Mouse (Mus musculus): Measurements from ENCODE around the gene Exo1. TPM values are rescaled to one million over a fixed set of nuclear protein-coding genes. Genes with fewer than 3 reads are reported as not detected.

Exo1 gene
- polyA plus RNA-seq, 1 experiment from 2014 or later = 17.1 TPM

DNA sequence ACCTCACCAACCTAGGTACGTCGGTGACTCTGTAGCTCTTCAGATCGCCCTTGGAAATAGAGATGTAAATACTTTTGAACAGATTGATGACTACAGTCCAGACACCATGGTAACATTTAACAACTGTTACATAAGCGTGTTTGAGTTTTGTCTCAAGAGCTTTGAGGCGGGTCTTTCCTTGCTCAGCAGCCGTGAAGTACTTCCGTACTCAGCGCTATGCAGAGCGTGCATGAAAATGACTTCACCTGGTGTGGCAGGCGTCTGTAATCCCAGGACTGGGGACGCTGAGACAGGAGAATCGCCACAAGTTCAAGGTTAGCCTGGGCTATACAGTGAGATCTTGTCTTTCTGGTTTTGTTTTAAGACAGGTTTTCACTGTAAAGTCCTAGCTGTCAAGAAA is 13.3 kb downstream of the Exo1 start:
- Histone ChIP-seq H3K9me3 (ENCODE audit: control insufficient read depth, low read length) (no peaks in the 10 kb centered on the region), H3K9ac (replicated peaks; ENCODE audit: low read length) (no peak overlapping the region), H3K27ac (replicated peaks; ENCODE audit: low read depth, low read length) (no peak overlapping the region), H3K4me2 (ENCODE audit: low read length) (no peak overlapping the region), H3K36me3 (ENCODE audit: control insufficient read depth, insufficient read depth, low read length) (0 out of 2 replicates have a peak, but pooled peaks cover 4% of the 10 kb centered on the region), H3K4me3 (replicated peaks; ENCODE audit: low read depth, low read length) (no peak overlapping the region), H3K4me1 (ENCODE audit: control insufficient read depth, insufficient read depth, low read length) (no peaks in the 10 kb centered on the region), H3K27me3 (ENCODE audit: control insufficient read depth, insufficient read depth, low read length) (no peaks in the 10 kb centered on the region)
- WGBS = 94% methylated on average over 12 of the region's 12 CpGs
- no peak for DNase-seq
- ATAC-seq (ENCODE audit: low FRiP score, low TSS enrichment) = no peak

DNA sequence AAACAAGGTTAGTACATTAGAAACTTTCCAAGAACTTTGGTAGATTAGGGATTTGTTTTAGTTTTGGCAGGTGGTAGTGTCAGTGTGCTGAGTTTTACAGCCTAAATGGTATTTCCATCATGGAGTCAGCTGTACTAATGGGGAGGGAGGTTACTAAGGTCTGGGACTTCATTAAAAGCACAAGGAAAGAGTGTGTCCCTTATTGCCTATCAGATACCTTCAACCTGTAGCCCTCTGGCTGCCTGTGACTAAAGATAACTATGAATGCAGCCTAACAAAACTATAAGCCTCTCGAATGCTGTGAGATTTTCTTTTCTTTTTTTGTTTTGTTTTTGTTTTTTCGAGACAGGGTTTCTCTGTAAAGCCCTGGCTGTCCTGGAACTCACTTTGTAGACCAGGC is 30.8 kb downstream of the Exo1 start:
- Histone ChIP-seq H3K9me3 (ENCODE audit: control insufficient read depth, low read length) (no peaks in the 10 kb centered on the region), H3K4me1 (ENCODE audit: control insufficient read depth, insufficient read depth, low read length) (no peaks in the 10 kb centered on the region), H3K27me3 (ENCODE audit: control insufficient read depth, insufficient read depth, low read length) (no peaks in the 10 kb centered on the region), H3K36me3 (ENCODE audit: control insufficient read depth, insufficient read depth, low read length) (no peaks in the 10 kb centered on the region), H3K4me3 (replicated peaks; ENCODE audit: low read depth, low read length) (no peak overlapping the region), H3K4me2 (ENCODE audit: low read length) (no peak overlapping the region), H3K9ac (replicated peaks; ENCODE audit: low read length) (no peak overlapping the region), H3K27ac (replicated peaks; ENCODE audit: low read depth, low read length) (no peak overlapping the region)
- ATAC-seq (ENCODE audit: low FRiP score, low TSS enrichment) = no peak
- 93% methylated on average over 2 of the region's 2 CpGs for WGBS
- DNase-seq = no peak

DNA sequence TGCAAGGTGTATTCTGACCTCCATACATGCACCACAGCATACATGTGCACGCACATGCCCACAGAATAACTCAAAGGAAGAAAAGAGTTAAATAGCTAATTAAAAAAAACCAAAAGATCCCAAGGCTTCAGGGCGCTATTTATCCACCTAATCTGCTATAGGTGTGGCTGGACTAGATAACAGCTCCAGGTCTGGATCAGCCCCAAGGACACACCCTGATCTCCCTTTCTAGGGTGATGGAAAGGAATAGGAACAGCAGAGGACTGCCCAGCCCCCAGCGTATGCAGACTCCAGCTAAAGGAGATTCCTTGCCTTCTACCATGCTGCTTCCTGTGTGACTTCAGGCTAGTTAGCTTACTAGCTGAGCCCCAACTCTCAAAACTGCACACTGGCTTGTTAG is 31.7 kb downstream of the Exo1 start:
- Histone ChIP-seq H3K27ac (replicated peaks; ENCODE audit: low read depth, low read length) (no peak overlapping the region), H3K27me3 (ENCODE audit: control insufficient read depth, insufficient read depth, low read length) (no peaks in the 10 kb centered on the region), H3K36me3 (ENCODE audit: control insufficient read depth, insufficient read depth, low read length) (no peaks in the 10 kb centered on the region), H3K4me1 (ENCODE audit: control insufficient read depth, insufficient read depth, low read length) (no peaks in the 10 kb centered on the region), H3K9me3 (ENCODE audit: control insufficient read depth, low read length) (no peaks in the 10 kb centered on the region), H3K9ac (replicated peaks; ENCODE audit: low read length) (no peak overlapping the region), H3K4me2 (ENCODE audit: low read length) (no peak overlapping the region), H3K4me3 (replicated peaks; ENCODE audit: low read depth, low read length) (no peak overlapping the region)
- ATAC-seq (ENCODE audit: low FRiP score, low TSS enrichment) (no peak), DNase-seq (no peak)
- WGBS = 90% methylated on average over 3 of the region's 3 CpGs

DNA sequence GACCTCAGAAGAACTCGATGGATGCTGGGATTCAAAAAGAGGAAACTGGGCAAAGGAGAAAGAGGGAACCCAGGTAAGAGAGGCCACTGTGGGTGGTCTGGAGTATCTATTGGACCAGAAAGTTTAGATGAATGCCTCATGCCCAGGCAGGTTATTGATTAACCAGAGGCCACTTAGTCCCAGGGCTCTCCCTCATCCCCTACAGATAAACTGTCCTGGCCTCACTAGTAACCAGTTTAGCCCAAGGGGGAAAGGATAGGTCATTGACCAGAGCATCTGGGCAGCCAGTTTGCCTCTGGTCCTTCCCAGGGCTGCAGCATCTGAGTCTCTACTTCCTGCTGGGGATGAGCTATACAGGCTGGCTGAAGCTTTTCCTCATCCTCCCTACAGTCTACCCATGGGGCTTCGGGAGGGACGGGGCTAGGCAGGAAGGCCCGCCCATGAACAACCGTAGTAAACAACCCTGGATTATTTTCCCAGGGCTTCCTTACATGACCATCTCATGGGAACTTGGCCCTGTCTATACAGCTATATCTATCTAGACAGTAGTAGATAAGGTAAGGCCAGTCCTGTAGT is 33.4 kb downstream of the Exo1 start:
- Histone ChIP-seq H3K36me3 (ENCODE audit: control insufficient read depth, insufficient read depth, low read length) (no peaks in the 10 kb centered on the region), H3K4me1 (ENCODE audit: control insufficient read depth, insufficient read depth, low read length) (no peaks in the 10 kb centered on the region), H3K9ac (replicated peaks; ENCODE audit: low read length) (no peak overlapping the region), H3K27ac (replicated peaks; ENCODE audit: low read depth, low read length) (no peak overlapping the region), H3K4me2 (ENCODE audit: low read length) (no peak overlapping the region), H3K4me3 (replicated peaks; ENCODE audit: low read depth, low read length) (no peak overlapping the region), H3K27me3 (ENCODE audit: control insufficient read depth, insufficient read depth, low read length) (no peaks in the 10 kb centered on the region), H3K9me3 (ENCODE audit: control insufficient read depth, low read length) (no peaks in the 10 kb centered on the region)
- WGBS = 88% methylated on average over 5 of the region's 5 CpGs
- ATAC-seq (ENCODE audit: low FRiP score, low TSS enrichment) (no peak), DNase-seq (no peak)

DNA sequence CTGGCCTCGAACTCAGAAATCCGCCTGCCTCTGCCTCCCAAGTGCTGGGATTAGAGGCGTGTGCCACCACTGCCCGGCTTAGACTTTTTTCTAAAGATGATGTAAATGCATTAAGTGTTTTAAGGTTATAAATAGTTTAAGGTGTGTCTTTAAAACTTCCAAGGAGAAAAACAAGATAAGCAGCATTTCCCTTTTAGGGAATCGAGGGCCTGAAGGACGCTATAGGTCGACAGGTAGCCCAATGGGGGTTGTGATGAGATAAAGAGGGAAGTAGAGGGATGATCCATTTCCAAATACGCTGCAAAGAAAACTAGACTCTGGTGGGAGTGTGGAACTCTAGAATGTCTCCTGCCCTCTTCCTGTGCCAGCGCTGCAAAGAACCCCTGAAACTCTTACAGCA is 39.6 kb downstream of the Exo1 start, which contains the start of gene Gm38100:
Gene Gm38100, plus strand, starts transcription at position 301 of the 400 bp plus-strand sequence.
- no peaks in the 10 kb centered on the region for H3K36me3 ChIP-seq (ENCODE audit: control insufficient read depth, insufficient read depth, low read length)
- DNase-seq (no peak), ATAC-seq (ENCODE audit: low FRiP score, low TSS enrichment) (no peak)
- no peaks in the 10 kb centered on the region for H3K27me3 ChIP-seq (ENCODE audit: control insufficient read depth, insufficient read depth, low read length)
- no peak within 1 kb of the TSS for H3K4me3 ChIP-seq (replicated peaks; ENCODE audit: low read depth, low read length)
- 93% methylated on average over 9 of the region's 9 CpGs for WGBS
- no peak within 1 kb of the TSS for H3K27ac ChIP-seq (replicated peaks; ENCODE audit: low read depth, low read length)
- H3K4me1 ChIP-seq (ENCODE audit: control insufficient read depth, insufficient read depth, low read length) = no peaks in the 10 kb centered on the region
- no peak within 1 kb of the TSS for H3K9ac ChIP-seq (replicated peaks; ENCODE audit: low read length)
- H3K9me3 ChIP-seq (ENCODE audit: control insufficient read depth, low read length) = no peaks in the 10 kb centered on the region
- H3K4me2 ChIP-seq (ENCODE audit: low read length) = no peak within 1 kb of the TSS

DNA sequence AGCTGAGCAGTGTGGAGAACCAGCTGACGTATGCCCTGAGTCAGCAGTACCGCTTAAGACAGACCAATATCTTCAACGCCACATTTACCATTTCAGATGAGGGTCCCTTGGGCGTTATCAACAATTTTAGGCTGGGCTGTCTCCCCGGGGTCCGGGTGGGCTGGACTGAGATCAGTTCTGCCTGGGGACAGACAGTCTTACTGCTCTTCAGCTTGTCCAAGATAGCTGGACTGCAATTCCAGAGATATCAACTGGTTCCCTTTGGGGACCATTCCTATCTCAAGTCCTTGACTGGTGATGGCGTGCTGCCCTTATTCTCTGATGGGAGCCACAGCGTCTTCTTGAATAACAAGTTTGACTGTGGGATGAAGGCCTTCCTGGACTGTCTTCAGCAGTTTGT is 40.7 kb downstream of the Exo1 start:
- no peaks in the 10 kb centered on the region for H3K27me3 ChIP-seq (ENCODE audit: control insufficient read depth, insufficient read depth, low read length)
- H3K27ac ChIP-seq (replicated peaks; ENCODE audit: low read depth, low read length) = no peak overlapping the region
- no peaks in the 10 kb centered on the region for H3K36me3 ChIP-seq (ENCODE audit: control insufficient read depth, insufficient read depth, low read length)
- 92% methylated on average over 8 of the region's 8 CpGs for WGBS
- no peak for ATAC-seq (ENCODE audit: low FRiP score, low TSS enrichment)
- H3K9me3 ChIP-seq (ENCODE audit: control insufficient read depth, low read length) = no peaks in the 10 kb centered on the region
- H3K4me2 ChIP-seq (ENCODE audit: low read length) = no peak overlapping the region
- H3K9ac ChIP-seq (replicated peaks; ENCODE audit: low read length) = no peak overlapping the region
- H3K4me1 ChIP-seq (ENCODE audit: control insufficient read depth, insufficient read depth, low read length) = no peaks in the 10 kb centered on the region
- H3K4me3 ChIP-seq (replicated peaks; ENCODE audit: low read depth, low read length) = no peak overlapping the region
- no peak for DNase-seq

DNA sequence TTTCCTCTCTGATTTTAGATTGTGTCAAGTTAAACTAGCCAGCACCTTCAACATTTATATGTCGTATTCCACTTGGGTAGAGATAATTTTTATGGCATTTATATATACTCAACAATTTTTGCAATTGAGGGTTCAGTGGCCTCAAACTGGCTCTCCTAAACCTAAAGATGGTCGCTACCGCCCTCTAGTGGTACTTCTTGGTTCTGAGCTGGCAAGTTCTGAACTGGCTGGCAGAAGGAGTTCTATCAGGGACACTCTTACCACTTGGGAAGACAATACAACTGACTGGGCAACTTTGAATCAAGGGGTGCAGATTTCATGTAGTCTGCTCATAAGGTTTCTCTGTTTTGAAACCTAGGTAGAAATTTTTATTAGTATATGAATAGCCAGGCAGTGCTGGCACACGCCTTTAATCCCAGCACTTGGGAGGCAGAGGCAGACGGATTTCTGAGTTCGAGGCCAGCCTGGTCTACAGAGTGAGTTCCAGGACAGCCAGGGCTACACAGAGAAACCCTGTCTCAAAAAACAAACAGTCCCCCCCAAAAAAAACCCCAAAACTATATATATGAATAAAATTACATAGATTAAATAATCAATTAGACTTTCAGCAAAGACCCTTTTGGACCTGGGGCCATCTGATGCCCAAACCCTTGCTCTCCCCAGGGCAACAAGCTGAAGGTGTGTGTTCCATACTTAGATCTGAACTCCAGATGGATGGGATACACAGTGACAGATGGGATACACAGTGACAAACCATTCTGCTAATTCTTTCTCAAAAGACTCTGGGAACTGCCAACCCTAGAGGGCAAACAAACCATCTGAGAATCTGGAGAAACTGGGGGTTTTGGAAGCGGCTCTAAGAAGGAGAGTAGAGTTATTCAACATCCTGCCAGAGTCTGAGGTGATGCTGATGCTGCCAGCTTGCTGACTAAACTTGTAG is 43.7 kb downstream of the Exo1 start:
- no peak overlapping the region for H3K27ac ChIP-seq (replicated peaks; ENCODE audit: low read depth, low read length)
- 56% methylated on average over 7 of the region's 7 CpGs for WGBS
- no peaks in the 10 kb centered on the region for H3K4me1 ChIP-seq (ENCODE audit: control insufficient read depth, insufficient read depth, low read length)
- no peaks in the 10 kb centered on the region for H3K36me3 ChIP-seq (ENCODE audit: control insufficient read depth, insufficient read depth, low read length)
- H3K4me2 ChIP-seq (ENCODE audit: low read length) = no peak overlapping the region
- no peak overlapping the region for H3K4me3 ChIP-seq (replicated peaks; ENCODE audit: low read depth, low read length)
- peak; percentile 93 for DNase-seq
- no peak overlapping the region for H3K9ac ChIP-seq (replicated peaks; ENCODE audit: low read length)
- no peaks in the 10 kb centered on the region for H3K9me3 ChIP-seq (ENCODE audit: control insufficient read depth, low read length)
- no peaks in the 10 kb centered on the region for H3K27me3 ChIP-seq (ENCODE audit: control insufficient read depth, insufficient read depth, low read length)
- ATAC-seq (ENCODE audit: low FRiP score, low TSS enrichment) = 0 out of 2 replicates have a peak, but pooled peaks have one; percentile 40

DNA sequence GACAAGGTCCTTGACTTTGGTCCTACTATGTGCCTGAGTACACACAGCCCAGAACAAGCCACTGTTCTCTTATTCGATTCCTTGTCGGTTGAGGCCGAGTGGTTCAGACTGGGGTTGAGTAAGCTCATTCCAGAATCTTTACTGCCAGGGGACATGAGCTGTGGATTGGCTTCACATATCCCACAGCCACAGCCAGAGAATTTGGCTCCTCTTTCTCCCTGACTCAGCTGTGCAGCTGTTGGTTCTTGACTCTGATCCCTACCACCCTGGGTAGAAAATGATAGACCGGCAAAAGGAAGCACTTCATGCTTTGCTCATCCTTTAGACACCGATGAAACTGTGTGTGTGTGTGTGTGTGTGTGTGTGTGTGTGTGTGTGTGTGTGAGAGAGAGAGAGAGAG is 51.0 kb downstream of the Exo1 start:
- DNase-seq (no peak), ATAC-seq (ENCODE audit: low FRiP score, low TSS enrichment) (no peak)
- no peaks in the 10 kb centered on the region for H3K9me3 ChIP-seq (ENCODE audit: control insufficient read depth, low read length)
- H3K27me3 ChIP-seq (ENCODE audit: control insufficient read depth, insufficient read depth, low read length) = no peaks in the 10 kb centered on the region
- no peak overlapping the region for H3K9ac ChIP-seq (replicated peaks; ENCODE audit: low read length)
- 95% methylated on average over 5 of the region's 5 CpGs for WGBS
- no peaks in the 10 kb centered on the region for H3K4me1 ChIP-seq (ENCODE audit: control insufficient read depth, insufficient read depth, low read length)
- no peak overlapping the region for H3K27ac ChIP-seq (replicated peaks; ENCODE audit: low read depth, low read length)
- H3K4me2 ChIP-seq (ENCODE audit: low read length) = no peak overlapping the region
- H3K4me3 ChIP-seq (replicated peaks; ENCODE audit: low read depth, low read length) = no peak overlapping the region
- no peaks in the 10 kb centered on the region for H3K36me3 ChIP-seq (ENCODE audit: control insufficient read depth, insufficient read depth, low read length)
